Mouse (Mus musculus): Measurements from ENCODE around the gene Slc7a6.
"Not testable (repeated sequence)": the region's sequence is repeated elsewhere in the genome, so short reads cannot be mapped to it uniquely, and the experiment has no call there.

The Slc7a6 gene

GRCm38 (mm10) chr8:106185628-106186270 lies 17.1 kb downstream of the Slc7a6 start:
- DNase-seq (ENCODE audit: extremely low spot score): no peak

DNA sequence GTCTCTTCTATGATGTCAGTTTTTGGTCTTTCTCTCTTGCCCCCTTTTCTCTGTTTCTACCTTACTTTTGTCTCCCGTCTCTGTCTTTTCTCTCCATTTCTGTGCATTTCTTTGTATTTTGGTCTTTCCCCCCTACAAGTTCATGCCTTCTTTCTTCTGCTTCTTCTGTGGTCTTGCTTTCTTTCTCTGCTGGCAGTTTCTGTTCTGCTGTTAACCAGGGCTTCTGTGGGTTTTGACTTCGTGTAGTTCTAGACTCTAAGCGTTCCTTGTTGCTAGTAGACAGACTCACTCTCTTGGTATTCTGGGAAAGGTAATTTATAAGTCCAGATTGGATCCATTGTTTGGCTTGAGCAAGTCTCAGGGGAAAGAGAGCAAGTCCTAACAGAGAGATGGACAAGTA lies 17.7 kb downstream of the Slc7a6 start:
- no peak for DNase-seq (ENCODE audit: extremely low spot score)

- no peak for DNase-seq (ENCODE audit: extremely low spot score)
Measured at GRCm38 (mm10) chr8:106189162-106189561, 20.5 kb downstream of the Slc7a6 start.

DNA sequence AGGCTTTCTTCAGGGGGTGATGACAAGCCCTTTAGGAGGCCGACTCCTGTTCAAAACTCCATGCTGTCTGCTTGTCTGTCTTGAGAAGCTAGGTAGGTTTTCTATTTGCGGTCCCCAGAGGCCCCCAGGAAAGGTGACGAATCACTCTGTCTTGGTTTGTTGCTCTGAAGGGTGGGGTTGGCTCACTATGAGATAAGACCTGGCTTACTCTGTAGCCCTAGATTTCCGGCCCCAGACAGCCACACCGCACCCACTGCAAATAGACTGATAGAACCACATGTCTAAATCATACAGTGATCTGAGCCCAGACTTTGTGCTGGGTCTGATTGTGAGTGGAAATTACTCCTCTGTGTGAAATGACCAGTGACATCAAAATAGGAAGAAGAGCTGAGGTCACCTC lies 23.0 kb downstream of the Slc7a6 start:
- no peak for DNase-seq (ENCODE audit: extremely low spot score)

GRCm38 (mm10) chr8:106193162-106193561 lies 24.5 kb downstream of the Slc7a6 start:
- DNase-seq (ENCODE audit: extremely low spot score): no peak

GRCm38 (mm10) chr8:106194062-106194461 lies 25.4 kb downstream of the Slc7a6 start:
- no peak for DNase-seq (ENCODE audit: extremely low spot score)

DNA sequence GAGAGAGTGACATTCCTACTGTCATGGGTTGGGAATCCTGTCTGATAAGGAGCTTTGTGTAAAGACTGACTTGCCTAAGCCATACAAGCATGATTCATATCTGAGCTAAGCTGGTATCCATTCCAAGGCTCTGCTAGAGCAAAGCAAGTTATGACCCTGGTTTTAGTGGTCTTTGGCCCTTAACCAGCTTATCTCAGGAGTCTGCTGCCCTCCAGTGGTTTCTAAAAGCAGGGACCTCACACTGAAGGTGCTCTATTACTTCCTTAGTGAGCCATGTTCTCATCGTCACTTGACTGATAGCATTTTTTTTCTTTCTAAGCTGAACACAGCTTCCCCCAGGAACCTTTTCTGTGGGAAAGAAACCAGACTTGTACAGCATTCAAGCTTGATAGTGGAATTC lies 30.1 kb downstream of the Slc7a6 start:
- DNase-seq (ENCODE audit: extremely low spot score): peak; percentile 33

DNA sequence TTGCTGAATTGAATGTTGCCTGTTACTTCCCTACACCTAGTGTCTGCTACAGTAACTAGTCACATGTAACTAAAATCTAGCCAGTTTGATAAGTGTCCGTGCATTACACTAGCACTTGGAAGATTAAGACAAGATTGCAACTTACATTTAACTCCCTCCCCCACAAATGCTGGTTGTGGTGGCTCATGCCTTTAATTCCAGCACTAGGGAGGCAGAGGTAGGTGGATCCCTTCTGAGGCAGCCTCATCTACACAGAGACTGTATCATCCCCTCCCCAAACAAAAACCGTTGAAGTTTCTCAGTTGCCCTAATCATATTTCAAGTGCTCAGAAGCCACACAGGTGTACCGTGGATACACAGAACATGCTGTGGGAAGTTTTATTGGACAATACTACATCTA lies 30.9 kb downstream of the Slc7a6 start:
- not testable (repeated sequence) for DNase-seq (ENCODE audit: extremely low spot score)

- DNase-seq (ENCODE audit: extremely low spot score): no peak
Measured at GRCm38 (mm10) chr8:106210035-106210731, 41.5 kb downstream of the Slc7a6 start.

DNA sequence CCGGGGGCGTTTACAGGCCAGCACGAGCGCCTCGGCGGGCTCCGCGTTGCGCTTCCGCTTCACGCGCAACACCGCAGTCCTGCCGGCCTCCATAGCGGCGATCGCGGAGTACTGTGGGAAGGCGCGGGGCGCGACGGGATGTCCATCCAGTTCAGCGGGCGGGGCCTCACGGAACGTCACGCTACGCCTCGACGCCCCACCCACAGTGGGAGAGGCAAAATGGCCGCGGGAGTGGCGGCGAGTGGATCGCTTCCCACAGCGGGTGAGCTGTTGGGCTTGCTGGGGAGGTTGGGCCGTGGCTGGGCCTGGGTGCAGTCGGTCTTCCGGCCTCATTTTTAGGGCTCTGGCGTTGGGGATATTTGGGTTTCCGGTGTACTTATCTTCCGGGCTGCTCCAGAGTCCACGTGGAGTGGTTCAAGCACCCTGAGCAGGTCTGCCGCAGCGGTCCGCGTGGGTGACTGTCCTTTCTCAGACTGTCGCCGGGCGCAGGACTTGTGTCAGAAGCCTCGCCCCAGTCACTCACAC lies 42.2 kb downstream of the Slc7a6 start, which contains the start of the genes Slc7a6os and Prmt7:
Gene Slc7a6os (minus strand): TSS at position 115 of the 525 bp plus-strand sequence.
Gene Prmt7 (plus strand): TSS at position 116 of the 525 bp plus-strand sequence.
- DNase-seq (ENCODE audit: extremely low spot score): peak; percentile 94

DNA sequence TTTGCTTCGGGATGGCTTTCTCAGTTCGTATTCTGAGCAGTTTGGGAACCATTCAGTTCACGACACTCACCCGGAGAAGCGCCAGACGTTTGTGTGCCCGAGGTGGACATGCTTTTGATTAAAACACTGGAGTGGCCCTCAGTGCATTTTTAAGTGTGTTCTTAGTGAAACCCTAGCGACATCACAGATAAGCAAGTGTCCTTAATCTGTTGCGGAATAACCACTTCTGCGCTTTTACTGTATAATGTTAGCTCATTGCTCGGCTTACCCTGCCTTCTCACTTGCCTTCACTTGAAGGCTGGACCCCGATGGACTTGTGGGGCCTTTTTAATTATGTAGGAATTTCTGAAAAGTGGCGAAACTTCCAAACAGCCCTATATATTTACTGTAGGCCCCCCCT lies 42.8 kb downstream of the Slc7a6 start:
- DNase-seq (ENCODE audit: extremely low spot score): no peak

GRCm38 (mm10) chr8:106213959-106214358 lies 45.3 kb downstream of the Slc7a6 start:
- DNase-seq (ENCODE audit: extremely low spot score): no peak

DNA sequence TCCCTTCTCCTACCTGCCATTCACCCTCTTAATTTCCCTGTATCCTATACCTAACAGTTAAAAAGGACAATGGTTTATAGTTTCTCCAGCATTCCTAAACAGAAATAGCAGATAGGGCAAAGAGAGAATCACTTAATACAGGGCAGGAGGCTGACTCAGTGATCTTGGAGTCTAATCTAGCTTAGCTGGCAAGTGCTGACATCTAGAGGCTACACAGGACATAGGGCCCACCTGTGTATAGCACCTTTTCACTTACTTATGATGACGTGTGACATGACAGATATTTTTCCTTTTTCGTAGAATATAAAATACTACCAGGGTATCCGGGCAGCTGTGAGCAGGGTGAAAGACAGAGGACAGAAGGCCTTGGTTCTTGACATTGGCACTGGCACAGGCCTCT lies 51.0 kb downstream of the Slc7a6 start:
- DNase-seq (ENCODE audit: extremely low spot score): no peak

GRCm38 (mm10) chr8:106226589-106226988 lies 57.9 kb downstream of the Slc7a6 start:
- peak; percentile 60 for DNase-seq (ENCODE audit: extremely low spot score)

DNA sequence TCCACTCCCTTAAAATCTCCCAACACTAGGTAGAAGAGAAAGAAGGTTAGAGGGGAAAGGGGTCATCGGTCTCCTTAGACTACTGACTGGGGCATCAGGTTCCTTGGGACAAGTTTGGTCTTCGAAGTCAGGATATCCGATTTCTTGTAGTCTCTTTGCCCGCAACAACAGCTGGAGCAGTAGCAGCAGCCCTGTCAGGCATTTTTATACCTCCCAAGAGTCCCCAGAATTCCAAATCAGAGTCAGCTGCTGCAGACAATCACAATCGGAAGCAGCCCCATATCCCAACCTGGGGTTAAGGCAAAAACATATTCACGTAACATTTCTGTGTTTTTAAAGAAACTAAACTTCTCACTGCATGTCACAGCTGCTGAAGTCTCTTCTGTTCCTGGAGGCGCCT lies 62.9 kb downstream of the Slc7a6 start:
- no peak for DNase-seq (ENCODE audit: extremely low spot score)

- no peak for DNase-seq (ENCODE audit: extremely low spot score)
Measured at GRCm38 (mm10) chr8:106232751-106233150, 64.1 kb downstream of the Slc7a6 start.

DNA sequence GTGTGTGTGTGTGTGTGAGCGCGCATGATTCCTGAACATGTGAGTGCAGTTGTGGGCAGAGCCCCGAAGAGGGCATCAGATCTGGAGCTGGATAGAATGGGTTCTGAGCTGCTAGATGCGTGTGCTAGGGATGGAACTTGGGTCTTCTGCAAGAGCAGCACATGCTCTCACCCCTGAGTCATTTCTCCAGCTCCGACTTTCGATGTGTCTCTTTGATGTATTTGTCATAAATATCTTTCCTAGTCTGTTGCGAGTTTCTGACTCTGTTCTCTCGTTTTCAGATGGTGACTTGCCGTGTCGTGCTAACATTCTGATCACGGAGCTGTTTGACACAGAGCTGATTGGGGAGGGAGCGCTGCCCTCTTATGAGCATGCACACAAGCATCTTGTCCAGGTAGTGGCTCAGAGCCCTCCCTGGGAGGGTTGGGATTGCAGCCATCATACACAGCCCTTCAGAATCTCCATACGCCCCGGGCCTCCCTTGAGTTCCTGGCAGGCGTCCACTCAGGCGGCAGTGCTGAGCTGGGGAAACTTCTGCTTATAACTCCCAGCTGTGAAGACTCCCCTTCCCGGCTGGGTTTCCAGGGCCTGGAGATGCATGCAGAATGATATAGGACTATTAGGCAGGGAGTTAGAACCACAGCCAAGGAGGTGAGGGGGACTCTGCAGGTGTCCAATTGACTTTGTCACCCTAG lies 66.1 kb downstream of the Slc7a6 start:
- DNase-seq (ENCODE audit: extremely low spot score): no peak

DNA sequence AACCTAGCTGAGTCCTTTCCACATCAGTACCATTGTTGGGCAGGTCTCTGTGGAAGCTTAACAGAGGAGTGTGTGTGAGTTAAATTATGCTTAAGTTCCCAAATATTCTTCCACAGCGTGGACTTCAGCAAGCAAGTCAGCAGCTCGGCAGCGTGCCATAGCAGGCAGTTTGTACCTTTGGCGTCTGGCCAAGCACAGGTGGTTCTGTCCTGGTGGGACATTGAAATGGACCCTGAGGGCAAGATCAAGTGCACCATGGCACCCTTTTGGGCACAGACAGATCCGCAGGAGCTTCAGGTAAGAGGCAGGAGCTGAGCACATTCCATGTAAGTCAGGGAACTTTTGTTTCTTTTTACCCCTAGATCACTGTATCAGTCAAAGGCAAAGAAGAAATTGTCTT lies 68.4 kb downstream of the Slc7a6 start:
- no peak for DNase-seq (ENCODE audit: extremely low spot score)

All from embryo, embryonic 9.5 days (tissue).